Mouse (Mus musculus): ENCODE measurements around the gene Scml4. TPM values are rescaled to one million over a fixed set of nuclear protein-coding genes. Genes with fewer than 3 reads are reported as not detected.

The Scml4 gene
- polyA plus RNA-seq, 1 experiment = 2.3 TPM

- TF ChIP-seq USF1 (IDR thresholded peaks at IDR 0.05; ENCODE audit: low read depth) (no peak), FOSL1 (IDR thresholded peaks at IDR 0.05; ENCODE audit: insufficient read depth, low read length, poor library complexity, severe bottlenecking) (no peak), CEBPB (IDR thresholded peaks at IDR 0.05; ENCODE audit: low read depth) (no peak), MYOD1 (IDR thresholded peaks at IDR 0.05; ENCODE audit: control insufficient read depth, insufficient read length, low read depth) (no peak), CTCF (IDR thresholded peaks at IDR 0.05; ENCODE audit: control insufficient read depth, insufficient read depth, insufficient read length) (no peak), MAX (IDR thresholded peaks at IDR 0.05) (no peak), MYOG (IDR thresholded peaks at IDR 0.05; ENCODE audit: control insufficient read depth, extremely low read depth, insufficient read length) (no peak)
- Histone ChIP-seq H3K79me3 (ENCODE audit: low read depth) (no peaks in the 10 kb centered on the region), H3K27me3 (ENCODE audit: control insufficient read depth, insufficient read depth, insufficient read length) (no peaks in the 10 kb centered on the region), H3K79me2 (ENCODE audit: control insufficient read depth, insufficient read depth) (no peaks in the 10 kb centered on the region), H3K4me3 (ENCODE audit: insufficient read depth, poor library complexity, severe bottlenecking) (no peak overlapping the region), H3K36me3 (ENCODE audit: control insufficient read depth, insufficient read depth) (no peaks in the 10 kb centered on the region), H3ac (ENCODE audit: control insufficient read depth, insufficient read length, low read depth) (no peak overlapping the region)
These were observed 81.1 kb downstream of the Scml4 start for GRCm38 (mm10) chr10:42941278-42941677.

- no peak overlapping the region for H3ac ChIP-seq (ENCODE audit: control insufficient read depth, insufficient read length, low read depth)
- H3K79me2 ChIP-seq (ENCODE audit: control insufficient read depth, insufficient read depth) = no peaks in the 10 kb centered on the region
- no peak overlapping the region for H3K4me3 ChIP-seq (ENCODE audit: insufficient read depth, poor library complexity, severe bottlenecking)
- H3K79me3 ChIP-seq (ENCODE audit: low read depth) = no peaks in the 10 kb centered on the region
- H3K27me3 ChIP-seq (ENCODE audit: control insufficient read depth, insufficient read depth, insufficient read length) = no peaks in the 10 kb centered on the region
- H3K36me3 ChIP-seq (ENCODE audit: control insufficient read depth, insufficient read depth) = no peaks in the 10 kb centered on the region
- TF ChIP-seq FOSL1 (IDR thresholded peaks at IDR 0.05; ENCODE audit: insufficient read depth, low read length, poor library complexity, severe bottlenecking) (no peak), MYOG (IDR thresholded peaks at IDR 0.05; ENCODE audit: control insufficient read depth, extremely low read depth, insufficient read length) (no peak), MAX (IDR thresholded peaks at IDR 0.05) (no peak), CTCF (IDR thresholded peaks at IDR 0.05; ENCODE audit: control insufficient read depth, insufficient read depth, insufficient read length) (no peak), MYOD1 (IDR thresholded peaks at IDR 0.05; ENCODE audit: control insufficient read depth, insufficient read length, low read depth) (no peak), CEBPB (IDR thresholded peaks at IDR 0.05; ENCODE audit: low read depth) (no peak), USF1 (IDR thresholded peaks at IDR 0.05; ENCODE audit: low read depth) (no peak)
These were observed 81.6 kb downstream of the Scml4 start for GRCm38 (mm10) chr10:42941697-42942221.

GRCm38 (mm10) chr10:42942300-42942699 lies 82.1 kb downstream of the Scml4 start:
- no peaks in the 10 kb centered on the region for H3K27me3 ChIP-seq (ENCODE audit: control insufficient read depth, insufficient read depth, insufficient read length)
- H3K4me3 ChIP-seq (ENCODE audit: insufficient read depth, poor library complexity, severe bottlenecking) = no peak overlapping the region
- no peak for TF ChIP-seq CEBPB (IDR thresholded peaks at IDR 0.05; ENCODE audit: low read depth)
- no peak for TF ChIP-seq CTCF (IDR thresholded peaks at IDR 0.05; ENCODE audit: control insufficient read depth, insufficient read depth, insufficient read length)
- TF ChIP-seq MYOG (IDR thresholded peaks at IDR 0.05; ENCODE audit: control insufficient read depth, extremely low read depth, insufficient read length) = no peak
- no peak for TF ChIP-seq MYOD1 (IDR thresholded peaks at IDR 0.05; ENCODE audit: control insufficient read depth, insufficient read length, low read depth)
- TF ChIP-seq MAX (IDR thresholded peaks at IDR 0.05) = no peak
- TF ChIP-seq FOSL1 (IDR thresholded peaks at IDR 0.05; ENCODE audit: insufficient read depth, low read length, poor library complexity, severe bottlenecking) = no peak
- TF ChIP-seq USF1 (IDR thresholded peaks at IDR 0.05; ENCODE audit: low read depth) = no peak
- H3K79me2 ChIP-seq (ENCODE audit: control insufficient read depth, insufficient read depth) = no peaks in the 10 kb centered on the region
- H3K79me3 ChIP-seq (ENCODE audit: low read depth) = no peaks in the 10 kb centered on the region
- H3ac ChIP-seq (ENCODE audit: control insufficient read depth, insufficient read length, low read depth) = no peak overlapping the region
- no peaks in the 10 kb centered on the region for H3K36me3 ChIP-seq (ENCODE audit: control insufficient read depth, insufficient read depth)

GRCm38 (mm10) chr10:42945316-42945715 lies 85.1 kb downstream of the Scml4 start:
- no peak overlapping the region for H3ac ChIP-seq (ENCODE audit: control insufficient read depth, insufficient read length, low read depth)
- H3K79me2 ChIP-seq (ENCODE audit: control insufficient read depth, insufficient read depth) = no peaks in the 10 kb centered on the region
- no peaks in the 10 kb centered on the region for H3K36me3 ChIP-seq (ENCODE audit: control insufficient read depth, insufficient read depth)
- no peaks in the 10 kb centered on the region for H3K27me3 ChIP-seq (ENCODE audit: control insufficient read depth, insufficient read depth, insufficient read length)
- no peak overlapping the region for H3K4me3 ChIP-seq (ENCODE audit: insufficient read depth, poor library complexity, severe bottlenecking)
- no peak for TF ChIP-seq MYOD1 (IDR thresholded peaks at IDR 0.05; ENCODE audit: control insufficient read depth, insufficient read length, low read depth)
- H3K79me3 ChIP-seq (ENCODE audit: low read depth) = no peaks in the 10 kb centered on the region

GRCm38 (mm10) chr10:42947336-42947735 lies 87.2 kb downstream of the Scml4 start:
- no peaks in the 10 kb centered on the region for H3K27me3 ChIP-seq (ENCODE audit: control insufficient read depth, insufficient read depth, insufficient read length)
- no peaks in the 10 kb centered on the region for H3K36me3 ChIP-seq (ENCODE audit: control insufficient read depth, insufficient read depth)
- H3K4me3 ChIP-seq (ENCODE audit: insufficient read depth, poor library complexity, severe bottlenecking) = no peak overlapping the region
- H3ac ChIP-seq (ENCODE audit: control insufficient read depth, insufficient read length, low read depth) = no peak overlapping the region
- no peaks in the 10 kb centered on the region for H3K79me3 ChIP-seq (ENCODE audit: low read depth)
- no peaks in the 10 kb centered on the region for H3K79me2 ChIP-seq (ENCODE audit: control insufficient read depth, insufficient read depth)
- no peak for TF ChIP-seq CTCF (IDR thresholded peaks at IDR 0.05; ENCODE audit: control insufficient read depth, insufficient read depth, insufficient read length)
- no peak for TF ChIP-seq USF1 (IDR thresholded peaks at IDR 0.05; ENCODE audit: low read depth)
- no peak for TF ChIP-seq MAX (IDR thresholded peaks at IDR 0.05)
- TF ChIP-seq MYOD1 (IDR thresholded peaks at IDR 0.05; ENCODE audit: control insufficient read depth, insufficient read length, low read depth) = no peak
- no peak for TF ChIP-seq CEBPB (IDR thresholded peaks at IDR 0.05; ENCODE audit: low read depth)
- no peak for TF ChIP-seq FOSL1 (IDR thresholded peaks at IDR 0.05; ENCODE audit: insufficient read depth, low read length, poor library complexity, severe bottlenecking)
- TF ChIP-seq MYOG (IDR thresholded peaks at IDR 0.05; ENCODE audit: control insufficient read depth, extremely low read depth, insufficient read length) = no peak

GRCm38 (mm10) chr10:42950252-42950751 lies 90.1 kb downstream of the Scml4 start:
- Histone ChIP-seq H3K79me2 (ENCODE audit: control insufficient read depth, insufficient read depth) (no peaks in the 10 kb centered on the region), H3K36me3 (ENCODE audit: control insufficient read depth, insufficient read depth) (no peaks in the 10 kb centered on the region), H3K27me3 (ENCODE audit: control insufficient read depth, insufficient read depth, insufficient read length) (no peaks in the 10 kb centered on the region), H3K4me3 (ENCODE audit: insufficient read depth, poor library complexity, severe bottlenecking) (no peak overlapping the region), H3ac (ENCODE audit: control insufficient read depth, insufficient read length, low read depth) (no peak overlapping the region), H3K79me3 (ENCODE audit: low read depth) (no peaks in the 10 kb centered on the region)
- TF ChIP-seq MYOG (IDR thresholded peaks at IDR 0.05; ENCODE audit: control insufficient read depth, extremely low read depth, insufficient read length) (no peak), USF1 (IDR thresholded peaks at IDR 0.05; ENCODE audit: low read depth) (no peak), MYOD1 (IDR thresholded peaks at IDR 0.05; ENCODE audit: control insufficient read depth, insufficient read length, low read depth) (no peak), CEBPB (IDR thresholded peaks at IDR 0.05; ENCODE audit: low read depth) (no peak), FOSL1 (IDR thresholded peaks at IDR 0.05; ENCODE audit: insufficient read depth, low read length, poor library complexity, severe bottlenecking) (no peak), MAX (IDR thresholded peaks at IDR 0.05) (no peak), CTCF (IDR thresholded peaks at IDR 0.05; ENCODE audit: control insufficient read depth, insufficient read depth, insufficient read length) (no peak)

Measured in C2C12 (cell line).